Mouse (Mus musculus): ENCODE measurements around the gene Rln3. TPM values are rescaled to one million over a fixed set of nuclear protein-coding genes. Genes with fewer than 3 reads are reported as not detected.

Rln3 gene
- polyA plus RNA-seq, 1 experiment from 2014 or later: not detected

GRCm38 (mm10) chr8:83996567-83997505, 48.0 kb downstream of the Rln3 start:
- Histone ChIP-seq H3K36me3 (replicated peaks) (peaks cover 65% of the 10 kb centered on the region), H3K27ac (peak overlapping the region; percentile 96), H3K9me3 (no peaks in the 10 kb centered on the region), H3K4me3 (peak overlapping the region; percentile 85), H3K4me1 (peaks cover 45% of the 10 kb centered on the region), H3K27me3 (ENCODE audit: poor library complexity, severe bottlenecking) (peaks cover 35% of the 10 kb centered on the region)
- WGBS: under 1% methylated on average over 69 of the region's 103 CpGs
- DNase-seq (ENCODE audit: extremely low spot score, low spot score): peak; percentile 83

DNA sequence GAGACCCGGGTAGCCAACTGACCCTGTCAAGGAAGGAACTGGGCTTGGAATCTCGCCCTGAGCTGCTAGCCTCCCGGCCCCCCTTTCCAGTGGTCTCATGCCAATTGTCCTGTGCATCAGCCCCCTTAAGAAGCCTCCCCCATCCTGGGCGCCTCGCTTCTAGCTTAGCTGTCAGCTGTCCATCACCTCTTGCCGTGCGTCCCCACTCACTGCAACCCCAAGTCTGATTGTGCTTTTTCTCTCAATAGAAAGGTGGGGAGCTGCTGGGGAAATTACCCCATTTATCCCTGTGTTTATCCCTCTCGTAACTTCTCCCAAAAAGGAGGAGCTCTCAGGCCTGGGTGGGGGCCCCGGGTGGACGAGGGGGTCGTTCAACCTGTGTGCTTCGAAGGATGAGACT, 48.8 kb downstream of the Rln3 start:
- H3K27ac ChIP-seq: peak overlapping the region; percentile 96; the same call in 1 of the 2 replicates
- 9% methylated on average over 12 of the region's 12 CpGs for WGBS
- peaks cover 65% of the 10 kb centered on the region for H3K36me3 ChIP-seq (replicated peaks)
- DNase-seq (ENCODE audit: extremely low spot score, low spot score): no peak
- no peaks in the 10 kb centered on the region for H3K9me3 ChIP-seq
- peaks cover 37% of the 10 kb centered on the region for H3K4me1 ChIP-seq
- H3K4me3 ChIP-seq: peak overlapping the region; percentile 85
- H3K27me3 ChIP-seq (ENCODE audit: poor library complexity, severe bottlenecking): peaks cover 26% of the 10 kb centered on the region

GRCm38 (mm10) chr8:83994030-83994429, 50.8 kb downstream of the Rln3 start:
- H3K4me1 ChIP-seq: peaks cover 19% of the 10 kb centered on the region
- no peak overlapping the region for H3K27ac ChIP-seq
- whole genome bisulfite sequencing: 94% methylated on average over 3 of the region's 3 CpGs
- no peak overlapping the region for H3K4me3 ChIP-seq
- H3K9me3 ChIP-seq: no peaks in the 10 kb centered on the region
- H3K36me3 ChIP-seq (replicated peaks): peaks cover 65% of the 10 kb centered on the region
- no peak for DNase-seq (ENCODE audit: extremely low spot score, low spot score)
- peaks cover 7% of the 10 kb centered on the region for H3K27me3 ChIP-seq (ENCODE audit: poor library complexity, severe bottlenecking)

MicroRNAs within 50 kb of the gene (microRNA counts, 519-probe panel; counts per million panel counts)
- microRNA mmu-miR-1199 (341 counts per million, percentile 65 among the panel's probes with 10 or more counts), microRNA mmu-miR-709 (3,342 counts per million, percentile 72 among the panel's probes with 10 or more counts)

Small RNA genes within 50 kb of the gene (microRNA-seq; reads per million reads assigned to microRNA genes)
- gene Mir1199: 2.1 reads per million
- not detected for gene Mir709
- 3.0 reads per million, percentile 2 among the genes with 10 or more reads in this experiment for gene Mir8111

Other genes starting within 250 kb of the Rln3 start
- 11.1 and 12.5 TPM in 2 replicates for gene Adgrl1, start 144.9 kb downstream of the Rln3 start, polyA plus RNA-seq (2016; fragmentation: Nextera tagmentation; extraction: Ambion mirVana)
- 0.94 and 1.2 TPM in 2 replicates for gene Gm10644, start 89.8 kb downstream of the Rln3 start, polyA plus RNA-seq (2016; fragmentation: Nextera tagmentation; extraction: Ambion mirVana)
- gene Asf1b, start 89.5 kb downstream of the Rln3 start, polyA plus RNA-seq (2016; fragmentation: Nextera tagmentation; extraction: Ambion mirVana): 112 and 114 TPM in 2 replicates
- 148 and 158 TPM in 2 replicates for gene Prkaca, start 72.0 kb downstream of the Rln3 start, polyA plus RNA-seq (2016; fragmentation: Nextera tagmentation; extraction: Ambion mirVana)
- 10.2 and 10.3 TPM in 2 replicates for gene Samd1, start 47.3 kb downstream of the Rln3 start, polyA plus RNA-seq (2016; fragmentation: Nextera tagmentation; extraction: Ambion mirVana)
- 0.49 and 0.63 TPM in 2 replicates for gene 1700067K01Rik, start 43.5 kb downstream of the Rln3 start, polyA plus RNA-seq (2016; fragmentation: Nextera tagmentation; extraction: Ambion mirVana)
- 0.42 and 0.79 TPM in 2 replicates for gene 2210011C24Rik, start 32.8 kb downstream of the Rln3 start, polyA plus RNA-seq (2016; fragmentation: Nextera tagmentation; extraction: Ambion mirVana)
- 7.8 and 8.2 TPM in 2 replicates for gene Palm3, start 23.5 kb downstream of the Rln3 start, polyA plus RNA-seq (2016; fragmentation: Nextera tagmentation; extraction: Ambion mirVana)
- gene Il27ra, start 2.4 kb downstream of the Rln3 start, polyA plus RNA-seq (2016; fragmentation: Nextera tagmentation; extraction: Ambion mirVana): 0.12 and 0.30 TPM in 2 replicates
- gene Gm10643, start 20.1 kb upstream of the Rln3 start, polyA plus RNA-seq (2016; fragmentation: Nextera tagmentation; extraction: Ambion mirVana): 1.0 and 1.5 TPM in 2 replicates
- 8.4 and 8.5 TPM in 2 replicates for gene Rfx1, start 21.8 kb upstream of the Rln3 start, polyA plus RNA-seq (2016; fragmentation: Nextera tagmentation; extraction: Ambion mirVana)
- 17.0 and 18.5 TPM in 2 replicates for gene Dcaf15, start 59.8 kb upstream of the Rln3 start, polyA plus RNA-seq (2016; fragmentation: Nextera tagmentation; extraction: Ambion mirVana)
- 0.14 and 0.17 TPM in 2 replicates for gene Podnl1, start 81.0 kb upstream of the Rln3 start, polyA plus RNA-seq (2016; fragmentation: Nextera tagmentation; extraction: Ambion mirVana)
- gene Cc2d1a, start 102.9 kb upstream of the Rln3 start, polyA plus RNA-seq (2016; fragmentation: Nextera tagmentation; extraction: Ambion mirVana): 17.3 and 20.8 TPM in 2 replicates
- 1.9 and 2.4 TPM in 2 replicates for gene 4930432K21Rik, start 103.0 kb upstream of the Rln3 start, polyA plus RNA-seq (2016; fragmentation: Nextera tagmentation; extraction: Ambion mirVana)
- gene Nanos3, start 140.2 kb upstream of the Rln3 start, polyA plus RNA-seq (2016; fragmentation: Nextera tagmentation; extraction: Ambion mirVana): 2.6 and 3.7 TPM in 2 replicates
- 28.6 and 31.4 TPM in 2 replicates for gene Zswim4, start 192.1 kb upstream of the Rln3 start, polyA plus RNA-seq (2016; fragmentation: Nextera tagmentation; extraction: Ambion mirVana)
- gene D8Ertd738e, start 204.7 kb upstream of the Rln3 start, polyA plus RNA-seq (2016; fragmentation: Nextera tagmentation; extraction: Ambion mirVana): 386 and 390 TPM in 2 replicates
- 65.2 and 71.3 TPM in 2 replicates for gene Mri1, start 212.3 kb upstream of the Rln3 start, polyA plus RNA-seq (2016; fragmentation: Nextera tagmentation; extraction: Ambion mirVana)
- gene Ccdc130, start 225.4 kb upstream of the Rln3 start, polyA plus RNA-seq (2016; fragmentation: Nextera tagmentation; extraction: Ambion mirVana): 21.6 and 23.5 TPM in 2 replicates

Measured in forebrain, embryonic 10.5 days (tissue).